Mouse (Mus musculus) mouse embryonic stem cell (cell line): ENCODE measurements around the gene Paqr6.

Experiments
- in situ Hi-C, 2 experiments: fragments of 300-500 bp; cut with MboI; formaldehyde crosslinking; loops; 1 replicate in 1 of 2; 3 replicates in 1 of 2; pipeline ENCODE4 v1.14.3; 2019 to 2020; ENCODE audit warnings: low sequenced_read_pairs in 2 of 2, low pct_unique_long_range_greater_than_20kb in 1 of 2, mixed read lengths in 1 of 2; ENCODE audit not compliant: unreplicated experiment in 1 of 2

Gene Paqr6

DNA sequence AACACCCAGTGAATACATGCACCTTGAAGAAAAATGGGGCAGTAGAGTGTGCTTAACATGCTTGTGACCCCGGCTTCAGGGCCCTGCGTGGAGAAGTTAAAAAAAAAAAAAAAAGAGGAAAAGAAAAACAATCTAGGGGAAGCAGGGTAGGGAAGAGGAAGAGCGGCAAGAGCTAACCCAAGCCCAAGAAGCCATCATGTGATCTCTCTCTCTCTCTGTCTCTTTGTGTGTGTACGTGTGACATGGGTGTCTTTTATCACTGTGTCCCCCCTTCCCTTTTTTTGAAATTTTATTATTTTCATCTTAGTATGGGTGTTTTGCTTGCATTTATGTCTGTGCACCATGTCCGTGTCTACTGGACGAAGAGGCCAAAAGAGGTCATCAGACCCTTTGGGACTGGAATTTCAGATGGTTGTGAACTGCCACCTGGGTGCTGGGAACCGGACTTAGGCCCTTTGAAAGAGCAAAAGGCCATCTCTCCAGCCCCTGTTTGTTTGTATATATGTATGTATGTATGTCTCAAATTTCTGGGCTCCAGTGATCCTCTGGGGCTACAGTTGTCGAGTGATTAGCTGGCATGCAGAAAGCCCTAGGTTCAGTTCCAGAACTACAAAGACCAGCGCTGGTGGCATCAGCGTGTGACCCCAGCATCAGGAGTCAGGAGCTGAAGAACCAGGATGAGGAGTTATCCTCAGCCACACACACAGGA, 39.3 kb downstream of the Paqr6 start:
- in situ Hi-C loops, result loop anchor here (5.0 to 10.0 kb wide), 3 partner anchors 74 to 351 kb away; no protein-coding TSS in a partner anchor

DNA sequence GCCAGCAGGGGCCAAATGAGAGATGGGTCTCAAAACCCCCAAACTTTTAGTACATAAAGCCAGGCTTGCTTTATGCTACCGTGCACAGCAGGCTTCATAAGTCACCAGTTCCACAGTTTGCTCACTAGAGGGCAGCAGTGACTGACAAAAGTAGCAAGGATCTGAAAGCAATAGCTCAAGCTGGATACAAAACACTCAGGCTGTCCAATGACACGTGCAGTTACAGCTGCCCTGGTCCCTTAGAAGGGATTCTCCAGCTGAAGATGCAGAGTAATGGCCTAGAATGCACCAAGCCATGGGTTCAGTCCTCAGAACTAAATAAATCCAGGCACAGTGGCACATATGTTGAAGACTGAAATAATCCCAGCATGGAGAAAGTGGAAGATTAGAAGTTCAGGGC, 42.7 kb downstream of the Paqr6 start:
- in situ Hi-C loops, result loop anchor here (5.0 to 10.0 kb wide), 3 partner anchors 55 to 348 kb away; partner anchors contain the start of gene Sema4a (in 1 of the 2)

- in situ Hi-C loops, result loop anchor here (5.0 to 10.0 kb wide), 3 partner anchors 55 to 347 kb away; partner anchors contain the start of gene Sema4a (in 1 of the 2)
Observed at GRCm38 (mm10) chr3:88407529-88407928, 43.1 kb downstream of the Paqr6 start.

GRCm38 (mm10) chr3:88408953-88409352, 44.6 kb downstream of the Paqr6 start:
- in situ Hi-C loops, result loop anchor here (5.0 to 10.0 kb wide), 3 partner anchors 53 to 346 kb away; partner anchors contain the start of gene Sema4a (in 1 of the 2)

GRCm38 (mm10) chr3:88409741-88410644, 45.6 kb downstream of the Paqr6 start, which contains the start of gene Pmf1:
Gene Pmf1, minus strand, starts transcription at chr3:88410331.
- in situ Hi-C loops, result loop anchor here (5.0 to 10.0 kb wide), 3 partner anchors 52 to 345 kb away; partner anchors contain the start of gene Sema4a (in 1 of the 2)

GRCm38 (mm10) chr3:88410645-88411031, 46.3 kb downstream of the Paqr6 start:
- in situ Hi-C loops, result no loop called here

GRCm38 (mm10) chr3:88411681-88412080, 47.3 kb downstream of the Paqr6 start:
- in situ Hi-C loops, result no loop called here

DNA sequence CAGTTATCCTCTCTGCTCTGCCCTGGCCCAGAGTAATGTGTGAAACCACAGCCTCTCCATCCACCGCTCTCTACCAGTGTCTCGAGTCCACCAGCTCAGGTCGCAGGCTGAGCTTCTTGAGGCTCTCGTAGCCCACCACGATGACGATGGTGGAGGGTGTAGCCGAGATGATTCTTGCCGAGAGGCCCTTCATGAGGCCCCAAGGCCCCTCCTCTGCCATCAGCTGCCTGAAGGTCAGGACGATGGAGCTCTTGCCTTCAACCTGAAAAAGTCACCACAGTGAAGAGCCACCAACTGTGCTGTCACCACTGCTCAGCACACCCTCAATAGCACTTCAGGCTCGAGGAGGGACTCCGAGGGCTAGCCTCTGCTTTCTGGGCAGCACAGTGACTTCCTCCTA, 48.3 kb downstream of the Paqr6 start:
- in situ Hi-C loops, result no loop called here

- in situ Hi-C loops, result no loop called here
Observed at GRCm38 (mm10) chr3:88415668-88416067, 51.3 kb downstream of the Paqr6 start.

DNA sequence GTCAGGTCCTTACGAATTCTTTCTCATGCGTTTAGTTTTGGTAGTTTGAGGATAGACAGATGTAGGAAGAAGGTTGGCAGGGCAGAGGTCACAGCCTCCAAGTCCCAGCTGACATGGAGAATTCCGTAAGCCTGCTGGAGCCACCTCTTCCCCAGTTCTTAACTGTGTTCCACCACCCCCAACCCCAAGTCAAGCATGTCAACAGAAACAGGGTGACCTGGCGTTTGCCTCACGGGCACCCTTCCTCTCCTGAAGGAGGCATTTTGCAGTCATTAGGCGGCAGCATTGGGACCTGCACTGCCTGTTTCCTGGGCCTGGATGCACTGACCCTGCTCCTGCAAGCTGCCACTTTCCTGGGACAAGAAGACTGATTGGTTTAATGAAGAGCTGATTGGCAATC, 53.6 kb downstream of the Paqr6 start:
- in situ Hi-C loops, result no loop called here
